In the genomic region with DNA sequence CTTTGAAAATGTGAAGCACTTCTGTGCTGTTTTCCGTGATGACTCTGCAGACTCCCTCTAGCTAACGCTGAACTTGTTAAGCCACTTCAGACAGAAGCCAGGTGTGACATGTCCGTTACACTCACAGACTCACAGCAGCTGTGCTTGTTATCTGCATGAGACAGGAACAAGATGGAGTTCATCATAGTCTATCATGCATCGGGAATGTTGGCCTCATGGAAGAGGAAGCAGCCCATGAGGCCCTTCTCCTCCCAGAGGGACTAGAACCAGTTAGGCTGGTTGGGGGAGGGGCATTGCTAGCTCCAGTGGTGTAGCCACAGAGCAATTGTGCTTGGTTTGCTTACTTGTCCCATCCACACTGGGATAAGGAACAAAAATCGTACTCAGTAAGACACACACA, we compare ENCODE assay signal across 16 mouse cellular contexts.
DNase-seq lines count a peak whose midpoint lies in the region; ATAC-seq and TF ChIP-seq lines count a peak whose summit lies in the region.
"Had no signal": no experiment of that assay in that cellular context is flagged by ENCODE, and none has a peak within 500 bp of the region (broad histone marks: within the 10 kb centered on the region; RNA-seq: fewer than 3 reads in every experiment).

No protein-coding gene starts in this region.

- H3K36me3 ChIP-seq in kidney, embryonic 15.5 days = no peaks in the 10 kb centered on the region
- no peaks in the 10 kb centered on the region for H3K36me3 ChIP-seq in kidney, adult 2 months (ENCODE audit: control insufficient read depth, insufficient read depth, low read length)
- no peaks in the 10 kb centered on the region for H3K36me3 ChIP-seq in heart, embryonic 16.5 days (ENCODE audit: control insufficient read depth, insufficient read depth)
- H3K36me3 ChIP-seq in lung, postnatal 0 days (ENCODE audit: insufficient read depth, low read length) = no peaks in the 10 kb centered on the region
- H3K36me3 ChIP-seq: embryonic facial prominence, embryonic 13.5 days; midbrain, embryonic 15.5 days; neural tube, embryonic 12.5 days had no signal

- H3K4me2 ChIP-seq in kidney, embryonic 15.5 days = no peak overlapping the region
- H3K4me2 ChIP-seq in heart, embryonic 16.5 days (ENCODE audit: low read depth, low read length) = no peak overlapping the region
- no peak overlapping the region for H3K4me2 ChIP-seq in lung, postnatal 0 days (replicated peaks; ENCODE audit: low read depth, low read length)
- H3K4me2 ChIP-seq: embryonic facial prominence, embryonic 13.5 days; forebrain, embryonic 13.5 days; midbrain, embryonic 15.5 days; neural tube, embryonic 12.5 days had no signal

- ATAC-seq in kidney, embryonic 15.5 days (replicated peaks; ENCODE audit: low FRiP score) = 0 out of 2 replicates have a peak, but pooled peaks have one; percentile 33
- peak; percentile 32; the same call in 1 of the 2 replicates for ATAC-seq in heart, embryonic 16.5 days (replicated peaks; ENCODE audit: extremely low read depth, insufficient read depth, low FRiP score)
- ATAC-seq in lung, postnatal 0 days = peak; percentile 85
- ATAC-seq: forebrain, embryonic 13.5 days; midbrain, embryonic 15.5 days had no signal

- WGBS in kidney, embryonic 15.5 days = 58% methylated on average over 5 of the region's 5 CpGs
- 63% methylated on average over 5 of the region's 5 CpGs for WGBS in kidney, adult 2 months
- WGBS in heart, embryonic 16.5 days = 52% methylated on average over 5 of the region's 5 CpGs
- WGBS in lung, postnatal 0 days = 32% methylated on average over 5 of the region's 5 CpGs

- TF ChIP-seq CTCF in kidney, adult 2 months (conservative IDR thresholded peaks at IDR 0.05; ENCODE audit: insufficient read depth, insufficient read length, low read depth, low read length) = no peak
- no peak for TF ChIP-seq CTCF in lung, postnatal 0 days (IDR thresholded peaks at IDR 0.05)

- H3K27me3 ChIP-seq in kidney, embryonic 15.5 days = no peaks in the 10 kb centered on the region
- H3K27me3 ChIP-seq in kidney, adult 2 months (replicated peaks; ENCODE audit: control insufficient read depth, insufficient read depth, low read length) = no peaks in the 10 kb centered on the region
- 0 out of 2 replicates have a peak, but pooled peaks cover 2% of the 10 kb centered on the region for H3K27me3 ChIP-seq in heart, embryonic 16.5 days (ENCODE audit: control insufficient read depth, insufficient read depth, low read length)
- no peaks in the 10 kb centered on the region for H3K27me3 ChIP-seq in lung, postnatal 0 days (replicated peaks; ENCODE audit: insufficient read depth, low read length)
- H3K27me3 ChIP-seq: embryonic facial prominence, embryonic 13.5 days; forebrain, embryonic 13.5 days; midbrain, embryonic 15.5 days; neural tube, embryonic 12.5 days had no signal

- H3K4me3 ChIP-seq in kidney, embryonic 15.5 days (replicated peaks) = no peak overlapping the region
- H3K4me3 ChIP-seq in kidney, adult 2 months (ENCODE audit: insufficient read depth, low read depth, low read length) = no peak overlapping the region
- no peak overlapping the region for H3K4me3 ChIP-seq in heart, embryonic 16.5 days (ENCODE audit: low read length)
- no peak overlapping the region for H3K4me3 ChIP-seq in lung, postnatal 0 days (ENCODE audit: low read depth, low read length)
- H3K4me3 ChIP-seq: embryonic facial prominence, embryonic 13.5 days; forebrain, embryonic 13.5 days; heart, adult 2 months; midbrain, embryonic 15.5 days; neural tube, embryonic 12.5 days had no signal

- no peaks in the 10 kb centered on the region for H3K9me3 ChIP-seq in kidney, embryonic 15.5 days (replicated peaks)
- H3K9me3 ChIP-seq in heart, embryonic 16.5 days (replicated peaks; ENCODE audit: control insufficient read depth, low read length) = peaks cover 6% of the 10 kb centered on the region; the same call in 1 of the 2 replicates
- H3K9me3 ChIP-seq in lung, postnatal 0 days (ENCODE audit: low read length) = no peaks in the 10 kb centered on the region
- H3K9me3 ChIP-seq: embryonic facial prominence, embryonic 13.5 days; forebrain, embryonic 13.5 days; midbrain, embryonic 15.5 days had no signal

- no peak for TF ChIP-seq POLR2A in kidney, adult 2 months (IDR thresholded peaks at IDR 0.05; ENCODE audit: low read depth, low read length)

- no peak overlapping the region for H3K9ac ChIP-seq in kidney, embryonic 15.5 days
- H3K9ac ChIP-seq in heart, embryonic 16.5 days (ENCODE audit: low read length) = no peak overlapping the region
- H3K9ac ChIP-seq in lung, postnatal 0 days (replicated peaks; ENCODE audit: low read depth) = no peak overlapping the region
- H3K9ac ChIP-seq: embryonic facial prominence, embryonic 13.5 days; forebrain, embryonic 13.5 days; midbrain, embryonic 15.5 days; neural tube, embryonic 12.5 days had no signal

- no peak for DNase-seq in kidney, adult 2 months
- DNase-seq in heart, adult 9 months (ENCODE audit: low spot score in 2 of 2) = peak; percentile 14 to 42
- peak; percentile 63 for DNase-seq in lung, postnatal 0 days (ENCODE audit: low spot score)
- no peak for DNase-seq in adipocyte (ENCODE audit: low spot score)
- DNase-seq in left cerebral cortex, postnatal 10 days (ENCODE audit: extremely low spot score in 1 of 2, low spot score in 2 of 2) = no peak
- DNase-seq in liver = no peak
- DNase-seq: adrenal gland, postnatal 10 days; cerebellum, postnatal 10 days; right cerebral cortex, postnatal 4 days had no signal

- TF ChIP-seq EP300 in lung, postnatal 0 days (IDR thresholded peaks at IDR 0.05) = 0 out of 2 replicates have a peak, but pooled peaks have one; percentile 23

- intact Hi-C loops in left cerebral cortex, postnatal 10 days (cut with DNase I) = no loop called here

- H3K4me1 ChIP-seq in kidney, embryonic 15.5 days = peaks cover 9% of the 10 kb centered on the region; the same call in 1 of the 2 replicates
- H3K4me1 ChIP-seq in kidney, adult 2 months (ENCODE audit: control insufficient read depth, insufficient read depth, low read length) = no peaks in the 10 kb centered on the region
- no peaks in the 10 kb centered on the region for H3K4me1 ChIP-seq in heart, embryonic 16.5 days (ENCODE audit: control insufficient read depth, insufficient read depth, low read length)
- no peaks in the 10 kb centered on the region for H3K4me1 ChIP-seq in lung, postnatal 0 days (ENCODE audit: insufficient read depth, low read depth, low read length)
- H3K4me1 ChIP-seq: embryonic facial prominence, embryonic 13.5 days; forebrain, embryonic 13.5 days; midbrain, embryonic 15.5 days; neural tube, embryonic 12.5 days had no signal

- no peak overlapping the region for H3K27ac ChIP-seq in kidney, embryonic 15.5 days
- no peak overlapping the region for H3K27ac ChIP-seq in kidney, adult 2 months (ENCODE audit: insufficient read depth, low read depth, low read length)
- no peak overlapping the region for H3K27ac ChIP-seq in heart, embryonic 16.5 days (ENCODE audit: low read length)
- H3K27ac ChIP-seq in lung, postnatal 0 days (ENCODE audit: low read length) = no peak overlapping the region
- H3K27ac ChIP-seq: embryonic facial prominence, embryonic 13.5 days; forebrain, embryonic 13.5 days; heart, adult 2 months; midbrain, embryonic 15.5 days; neural tube, embryonic 12.5 days had no signal

Comparison
In these comparisons a context has a peak if more than half of its experiments do, and no peak if none do; other contexts are left out.
1. ATAC-seq: peak in every context shown above with its lines; median percentile 85 in lung, postnatal 0 days; 33 in kidney, embryonic 15.5 days; 32 in heart, embryonic 16.5 days.
2. DNase-seq: peak in heart, adult 9 months (2 of 2) and lung, postnatal 0 days (single experiment); none in kidney, adult 2 months (single experiment), adipocyte (single experiment), left cerebral cortex, postnatal 10 days (0 of 2) and liver (single experiment).